Mouse (Mus musculus) gastrocnemius, adult 18-20 months (tissue): ENCODE data around the gene Tanc2. TPM values are rescaled to one million over a fixed set of nuclear protein-coding genes. Genes with fewer than 3 reads are reported as not detected.

Experiments used
- DNase-seq: peaks from one replicate; pipeline ENCODE4 v3.0.0; 2021; ENCODE audit warnings: low spot score
- total RNA-seq, 2 experiments: library from RNA; stranded (reverse); gene quantifications; 2 replicates each; pipeline ENCODE4 v1.2.3; 2021

Gene Tanc2
- total RNA-seq, 2 experiments from 2014 or later = 7.0 to 7.8 TPM

GRCm38 (mm10) chr11:105643995-105644394, 54.2 kb downstream of the Tanc2 start:
- DNase-seq = no peak

- DNase-seq = no peak
Observed at GRCm38 (mm10) chr11:105648026-105648425, 58.2 kb downstream of the Tanc2 start.

GRCm38 (mm10) chr11:105654616-105655015, 64.8 kb downstream of the Tanc2 start:
- DNase-seq = no peak

- DNase-seq = no peak
Observed at GRCm38 (mm10) chr11:105655335-105655734, 65.5 kb downstream of the Tanc2 start.

- DNase-seq = no peak
Observed at GRCm38 (mm10) chr11:105667879-105668278, 78.1 kb downstream of the Tanc2 start.

- no peak for DNase-seq
Observed at GRCm38 (mm10) chr11:105678996-105679395, 89.2 kb downstream of the Tanc2 start.

GRCm38 (mm10) chr11:105684747-105685146, 95.0 kb downstream of the Tanc2 start:
- DNase-seq = no peak

- DNase-seq = no peak
Observed at GRCm38 (mm10) chr11:105700528-105700927, 110.7 kb downstream of the Tanc2 start.

- DNase-seq = no peak
Observed at GRCm38 (mm10) chr11:105719660-105720059, 129.9 kb downstream of the Tanc2 start.

- no peak for DNase-seq
Observed at GRCm38 (mm10) chr11:105731541-105731940, 141.8 kb downstream of the Tanc2 start.

- DNase-seq = no peak
Observed at GRCm38 (mm10) chr11:105731989-105732531, 142.3 kb downstream of the Tanc2 start.

- DNase-seq = no peak
Observed at GRCm38 (mm10) chr11:105743171-105743570, 153.4 kb downstream of the Tanc2 start.

GRCm38 (mm10) chr11:105749297-105750071, 159.7 kb downstream of the Tanc2 start:
- DNase-seq = peak; percentile 39

- DNase-seq = no peak
Observed at GRCm38 (mm10) chr11:105758561-105759203, 168.9 kb downstream of the Tanc2 start.

- no peak for DNase-seq
Observed at GRCm38 (mm10) chr11:105759413-105759812, 169.6 kb downstream of the Tanc2 start.

GRCm38 (mm10) chr11:105760346-105760745, 170.6 kb downstream of the Tanc2 start:
- no peak for DNase-seq

- DNase-seq = no peak
Observed at GRCm38 (mm10) chr11:105777802-105778201, 188.0 kb downstream of the Tanc2 start.

GRCm38 (mm10) chr11:105792501-105792900, 202.7 kb downstream of the Tanc2 start:
- DNase-seq = no peak

GRCm38 (mm10) chr11:105803686-105804085, 213.9 kb downstream of the Tanc2 start:
- no peak for DNase-seq

GRCm38 (mm10) chr11:105804776-105805175, 215.0 kb downstream of the Tanc2 start:
- no peak for DNase-seq

- no peak for DNase-seq
Observed at GRCm38 (mm10) chr11:105807103-105807502, 217.3 kb downstream of the Tanc2 start.

- DNase-seq = no peak
Observed at GRCm38 (mm10) chr11:105823246-105823645, 233.5 kb downstream of the Tanc2 start.

- no peak for DNase-seq
Observed at GRCm38 (mm10) chr11:105823759-105824158, 234.0 kb downstream of the Tanc2 start.
